Mouse (Mus musculus) hindbrain, embryonic 10.5 days (tissue): ENCODE measurements around the gene Akap5. TPM values are rescaled to one million over a fixed set of nuclear protein-coding genes. Genes with fewer than 3 reads are reported as not detected.

Experiments
- DNase-seq: peaks from one replicate; pipeline ENCODE4 v3.0.0-alpha.2; 2017; ENCODE audit warnings: low spot score
- H3K27ac ChIP-seq: fragments of 300-500 bp; sonication (generic); 2 replicates; pipeline ENCODE4 v1.5.1; 2016; ENCODE audit warnings: mild to moderate bottlenecking, moderate library complexity
- H3K27me3 ChIP-seq: fragments of 300-500 bp; sonication (generic); 2 replicates; pipeline ENCODE4 v1.6.1; 2016; ENCODE audit warnings: mild to moderate bottlenecking; ENCODE audit not compliant: poor library complexity, insufficient read depth, severe bottlenecking
- H3K36me3 ChIP-seq: fragments of 300-500 bp; sonication (generic); 2 replicates; pipeline ENCODE4 v1.6.1; 2016; ENCODE audit warnings: mild to moderate bottlenecking, moderate library complexity
- H3K4me1 ChIP-seq: fragments of 300-500 bp; sonication (generic); replicated peaks from 2 replicates; pipeline ENCODE4 v1.6.1; 2016; ENCODE audit warnings: mild to moderate bottlenecking
- H3K4me3 ChIP-seq: fragments of 300-500 bp; sonication (generic); 2 replicates; pipeline ENCODE4 v1.5.1; 2016; ENCODE audit warnings: mild to moderate bottlenecking, moderate library complexity
- H3K9me3 ChIP-seq: fragments of 300-500 bp; sonication (generic); 2 replicates; pipeline ENCODE4 v1.6.1; 2016; ENCODE audit warnings: mild to moderate bottlenecking, moderate library complexity
- WGBS: fragments of 180-500 bp; shearing (Covaris S2); methylation state at CpG from one replicate; pipeline ENCODE4 v1.1.7; 2016; 5-methylcytosine and 5-hydroxymethylcytosine counted together
- polyA plus RNA-seq: library from polyadenylated mRNA; unstranded; fragments of >200 nt; fragmentation: Nextera tagmentation; extraction: Ambion mirVana; gene quantifications from 2 replicates; pipeline ENCODE4 v1.2.1, GENCODE M21; 2016

The Akap5 gene
- polyA plus RNA-seq, 1 experiment from 2014 or later = 4.0 TPM

DNA sequence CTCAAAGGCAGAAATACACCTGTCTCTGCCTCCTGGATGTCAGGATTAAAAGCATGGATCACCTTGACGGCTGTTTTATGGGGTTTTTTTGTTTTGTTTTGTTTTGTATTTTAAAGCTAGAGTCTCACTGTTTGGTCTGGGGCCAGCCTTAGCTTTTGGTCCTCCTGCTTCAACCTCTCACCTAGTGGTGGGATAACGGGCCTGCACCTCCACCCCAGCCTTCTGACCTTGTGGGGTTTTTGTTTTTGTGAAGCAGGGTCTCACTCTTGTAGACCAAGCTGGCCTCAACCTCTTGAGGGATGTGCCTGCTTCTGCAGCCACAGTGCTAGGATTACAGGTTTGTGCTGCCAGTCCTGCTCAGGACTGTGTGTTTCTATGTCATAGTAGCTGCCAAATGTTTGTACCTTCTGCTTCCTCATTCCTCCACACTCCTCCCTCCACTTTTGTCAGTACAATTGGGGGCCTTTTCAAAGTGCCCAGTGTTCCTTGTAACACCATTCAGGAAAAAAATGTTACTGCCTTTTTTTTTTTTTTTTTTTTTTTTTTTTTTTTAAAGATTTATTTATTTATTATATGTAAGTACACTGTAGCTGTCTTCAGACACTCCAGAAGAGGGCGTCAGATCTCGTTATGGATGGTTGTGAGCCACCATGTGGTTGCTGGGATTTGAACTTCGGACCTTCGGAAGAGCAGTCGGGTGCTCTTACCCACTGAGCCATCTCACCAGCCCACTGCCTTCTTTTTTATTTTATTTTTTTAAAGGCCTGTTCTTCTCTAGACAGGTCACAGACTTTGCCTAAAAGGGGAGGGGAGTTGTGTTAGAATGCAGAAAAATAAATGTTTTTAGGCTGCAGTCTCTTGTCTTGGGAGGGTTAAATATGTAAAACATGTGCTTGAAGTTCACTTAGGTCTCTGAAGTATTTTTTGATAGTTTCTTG is 48.5 kb downstream of the Akap5 start:
- Histone ChIP-seq H3K4me3 (peak overlapping the region; percentile 93; the same call in 1 of the 2 replicates), H3K9me3 (no peaks in the 10 kb centered on the region), H3K36me3 (no peaks in the 10 kb centered on the region), H3K4me1 (peaks cover 58% of the 10 kb centered on the region), H3K27me3 (no peaks in the 10 kb centered on the region), H3K27ac (no peak overlapping the region)
- 73% methylated on average over 6 of the region's 7 CpGs for whole genome bisulfite sequencing
- no peak for DNase-seq

DNA sequence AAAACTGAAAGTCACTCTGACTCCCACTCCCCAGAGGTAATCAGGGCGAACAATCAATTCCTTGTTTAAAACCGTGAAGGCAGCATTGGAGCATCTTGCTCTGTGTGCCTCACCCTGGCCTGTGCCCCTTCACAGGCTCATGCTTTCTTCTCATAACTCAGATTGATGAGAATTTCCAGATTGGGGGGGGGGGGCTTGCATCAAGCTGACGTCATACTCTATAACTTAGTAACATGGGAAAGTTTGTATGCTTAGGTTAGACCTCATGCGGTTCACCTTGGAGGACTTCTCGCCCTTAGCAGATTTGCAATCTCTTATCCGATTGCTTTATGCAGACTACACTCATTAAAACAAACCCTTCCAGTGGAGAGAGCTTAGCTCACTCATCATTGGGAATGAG is 49.3 kb downstream of the Akap5 start:
- H3K36me3 ChIP-seq = no peaks in the 10 kb centered on the region
- no peak for DNase-seq
- 73% methylated on average over 6 of the region's 6 CpGs for WGBS
- H3K4me1 ChIP-seq = peaks cover 49% of the 10 kb centered on the region
- no peak overlapping the region for H3K4me3 ChIP-seq
- H3K27me3 ChIP-seq = no peaks in the 10 kb centered on the region
- no peaks in the 10 kb centered on the region for H3K9me3 ChIP-seq
- H3K27ac ChIP-seq = peak overlapping the region; percentile 67

DNA sequence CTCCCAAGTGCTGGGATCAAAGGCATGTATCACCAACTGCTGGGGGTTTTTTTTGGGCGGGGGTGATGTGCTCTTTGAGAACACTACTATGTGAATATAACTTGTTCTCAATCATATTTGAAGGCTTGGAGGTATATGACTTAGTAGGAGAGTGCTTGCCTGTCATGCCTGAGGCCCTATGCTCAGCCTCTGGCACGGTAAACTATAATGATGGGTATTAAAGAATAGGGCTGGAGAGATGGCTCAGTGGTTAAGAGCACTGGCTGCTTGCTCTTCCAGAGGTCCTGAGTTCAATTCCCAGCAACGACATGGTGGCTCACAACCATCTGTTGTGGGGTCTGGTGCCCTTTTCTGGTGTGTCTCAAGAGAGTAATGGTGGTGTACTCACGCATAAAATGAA is 50.2 kb downstream of the Akap5 start:
- Histone ChIP-seq H3K9me3 (no peaks in the 10 kb centered on the region), H3K27me3 (no peaks in the 10 kb centered on the region), H3K4me1 (peaks cover 44% of the 10 kb centered on the region), H3K27ac (no peak overlapping the region), H3K36me3 (no peaks in the 10 kb centered on the region; the same call in 1 of the 2 replicates), H3K4me3 (no peak overlapping the region)
- 79% methylated on average over 4 of the region's 4 CpGs for WGBS
- DNase-seq = no peak

DNA sequence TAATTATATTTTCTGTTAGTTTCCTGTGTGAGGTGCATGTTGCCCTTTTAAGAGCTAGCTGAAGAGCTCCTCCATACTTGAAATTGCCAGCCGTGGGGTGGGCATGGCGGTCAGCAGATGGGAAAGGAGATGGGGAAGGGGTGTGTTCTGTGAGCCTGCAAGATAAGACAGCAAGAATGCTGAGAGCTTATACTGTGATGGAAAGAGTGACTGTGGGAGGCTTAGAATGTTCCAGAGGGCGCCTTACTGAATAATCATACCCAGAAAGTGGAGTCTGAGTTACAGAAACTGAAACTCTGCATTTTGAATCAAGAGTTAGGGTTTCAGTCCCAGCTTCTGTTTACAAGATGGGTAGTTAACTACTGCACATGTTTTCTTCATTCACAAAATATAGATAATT is 50.8 kb downstream of the Akap5 start:
- Histone ChIP-seq H3K36me3 (peaks cover 3% of the 10 kb centered on the region; the same call in 1 of the 2 replicates), H3K4me3 (no peak overlapping the region), H3K27ac (no peak overlapping the region), H3K27me3 (no peaks in the 10 kb centered on the region), H3K9me3 (no peaks in the 10 kb centered on the region), H3K4me1 (peaks cover 41% of the 10 kb centered on the region)
- 93% methylated on average over 3 of the region's 3 CpGs for WGBS
- no peak for DNase-seq

DNA sequence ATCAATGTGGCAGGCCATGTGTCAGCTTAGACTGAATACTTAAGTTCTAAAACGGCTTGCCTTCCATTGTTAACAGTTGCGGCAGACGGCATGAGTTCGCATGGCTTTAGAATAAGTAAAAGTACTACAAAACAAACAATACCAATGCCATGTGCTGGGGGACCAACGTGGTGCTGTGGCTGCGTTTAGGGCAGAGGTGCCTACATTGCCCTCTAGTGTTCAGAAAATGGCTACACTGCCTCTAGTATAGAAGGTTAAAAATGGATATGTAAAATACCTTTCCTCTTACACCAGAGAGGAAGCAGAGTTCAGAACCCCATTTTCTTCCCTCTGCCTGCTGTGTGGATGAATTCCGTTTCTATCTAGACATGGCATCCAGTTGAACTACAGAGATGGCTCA is 52.0 kb downstream of the Akap5 start:
- WGBS = 45% methylated on average over 7 of the region's 7 CpGs
- H3K4me3 ChIP-seq = no peak overlapping the region

DNA sequence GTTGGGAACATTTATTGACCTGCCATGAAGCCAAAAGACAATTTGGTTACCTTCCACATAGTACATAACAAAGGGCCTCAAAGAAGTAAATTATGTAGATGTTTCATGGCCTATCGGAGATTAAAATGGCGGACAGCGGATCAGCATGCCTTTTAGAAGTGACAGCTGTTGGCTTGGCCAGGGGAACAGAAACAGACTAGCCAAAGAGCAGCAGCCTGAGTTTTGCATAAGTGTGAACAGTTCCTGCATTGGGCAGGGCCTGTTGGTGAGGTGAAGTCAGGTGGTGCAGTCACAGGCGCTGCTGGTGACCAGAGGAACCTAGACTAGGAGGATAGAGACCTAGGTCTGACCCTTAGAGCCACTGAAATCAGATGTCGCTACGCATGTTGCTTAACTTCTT is 52.4 kb downstream of the Akap5 start:
- Histone ChIP-seq H3K27ac (no peak overlapping the region), H3K27me3 (no peaks in the 10 kb centered on the region), H3K4me3 (no peak overlapping the region), H3K9me3 (no peaks in the 10 kb centered on the region), H3K36me3 (peaks cover 14% of the 10 kb centered on the region; the same call in 1 of the 2 replicates), H3K4me1 (peaks cover 31% of the 10 kb centered on the region)
- no peak for DNase-seq
- 94% methylated on average over 6 of the region's 6 CpGs for WGBS

More for the DNA sequence above, 52.0 kb downstream of the Akap5 start:
- peak; percentile 16 for DNase-seq
- H3K27ac ChIP-seq = no peak overlapping the region
- H3K27me3 ChIP-seq = no peaks in the 10 kb centered on the region
- H3K4me1 ChIP-seq = peaks cover 35% of the 10 kb centered on the region
- H3K36me3 ChIP-seq = peaks cover 13% of the 10 kb centered on the region; the same call in 1 of the 2 replicates
- no peaks in the 10 kb centered on the region for H3K9me3 ChIP-seq

DNA sequence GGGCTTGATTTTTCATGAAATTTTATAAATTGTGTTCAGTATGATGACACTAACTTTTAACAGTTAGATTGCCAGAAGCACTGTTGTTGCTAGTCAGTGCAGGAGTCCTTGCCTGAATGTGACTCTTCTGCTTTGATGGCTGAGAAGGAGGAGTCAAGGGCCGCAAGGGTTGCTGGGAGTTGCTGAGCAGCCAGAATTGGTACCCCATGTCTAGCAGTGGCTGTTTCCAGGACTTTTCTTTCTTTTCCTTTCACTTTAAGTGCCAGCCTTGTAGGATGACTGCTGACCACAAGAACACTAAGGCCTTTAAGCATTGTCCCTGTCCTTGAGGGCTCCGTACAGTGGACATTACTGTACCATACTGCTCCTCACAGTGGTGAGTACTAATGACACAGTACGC is 53.0 kb downstream of the Akap5 start:
- peaks cover 15% of the 10 kb centered on the region; the same call in 1 of the 2 replicates for H3K36me3 ChIP-seq
- H3K27ac ChIP-seq = no peak overlapping the region
- peaks cover 24% of the 10 kb centered on the region for H3K4me1 ChIP-seq
- no peaks in the 10 kb centered on the region for H3K9me3 ChIP-seq
- DNase-seq = no peak
- no peak overlapping the region for H3K4me3 ChIP-seq
- H3K27me3 ChIP-seq = no peaks in the 10 kb centered on the region
- 94% methylated on average over 3 of the region's 3 CpGs for WGBS

DNA sequence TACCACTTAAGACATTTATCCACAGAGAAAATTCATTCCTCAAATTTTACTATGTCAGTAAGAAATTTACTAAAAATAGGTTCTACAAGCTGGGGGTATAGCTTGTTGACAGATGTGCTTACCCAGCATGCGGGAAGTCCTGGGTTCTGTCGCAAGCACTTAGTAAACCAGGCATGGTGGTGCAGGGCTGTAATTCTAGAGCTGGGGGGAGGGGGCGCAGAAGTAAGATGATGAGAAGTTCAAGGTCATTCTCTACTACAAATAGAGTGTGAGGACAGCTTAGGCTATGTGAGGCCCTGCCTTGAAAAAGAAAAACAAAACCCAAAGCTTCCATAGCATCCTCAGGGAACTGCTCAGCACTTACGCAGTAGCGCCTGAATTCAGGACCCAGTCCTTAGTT is 53.9 kb downstream of the Akap5 start:
- WGBS = 91% methylated on average over 5 of the region's 5 CpGs
- DNase-seq = no peak

DNA sequence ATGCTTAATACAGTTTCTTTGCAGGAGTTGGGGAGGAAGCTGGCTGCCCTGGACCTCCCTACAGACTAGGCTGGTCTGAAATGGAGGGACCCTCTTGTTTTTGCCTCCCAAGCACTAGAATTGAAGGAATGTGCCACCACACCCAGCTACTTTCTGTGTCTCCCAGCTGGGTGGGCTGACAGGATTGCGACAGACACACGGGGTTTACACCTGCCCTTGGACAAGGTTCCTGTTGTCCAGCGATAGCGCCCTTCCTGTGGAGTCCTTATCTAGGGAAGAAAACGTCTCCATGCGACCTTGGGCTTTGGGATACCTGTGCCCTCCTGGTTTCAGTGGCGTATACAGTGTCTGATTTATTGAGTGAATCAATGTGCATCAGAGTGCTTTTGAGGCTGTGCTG is 55.5 kb downstream of the Akap5 start:
- DNase-seq = no peak
- peaks cover 37% of the 10 kb centered on the region for H3K36me3 ChIP-seq
- H3K27ac ChIP-seq = no peak overlapping the region
- 87% methylated on average over 7 of the region's 7 CpGs for WGBS
- H3K4me3 ChIP-seq = no peak overlapping the region
- 0 out of 2 replicates have a peak, but pooled peaks cover 7% of the 10 kb centered on the region for H3K4me1 ChIP-seq
- no peaks in the 10 kb centered on the region for H3K27me3 ChIP-seq
- H3K9me3 ChIP-seq = no peaks in the 10 kb centered on the region

More for the DNA sequence above, 53.9 kb downstream of the Akap5 start:
- no peaks in the 10 kb centered on the region for H3K9me3 ChIP-seq
- H3K27ac ChIP-seq = no peak overlapping the region
- no peaks in the 10 kb centered on the region for H3K27me3 ChIP-seq
- peaks cover 23% of the 10 kb centered on the region; the same call in 1 of the 2 replicates for H3K36me3 ChIP-seq
- H3K4me1 ChIP-seq = peaks cover 21% of the 10 kb centered on the region; the same call in 1 of the 2 replicates
- H3K4me3 ChIP-seq = no peak overlapping the region

Other genes starting within 250 kb of the Akap5 start
- gene Esr2, start 147.6 kb upstream of the Akap5 start, polyA plus RNA-seq = 0.07 and 0.24 TPM in 2 replicates
- not detected in 2 replicates for gene Tex21, start 78.1 kb upstream of the Akap5 start, polyA plus RNA-seq
- gene Mthfd1, start 69.6 kb upstream of the Akap5 start, polyA plus RNA-seq = 62.5 and 85.6 TPM in 2 replicates
- 16.5 and 17.9 TPM in 2 replicates for gene Zbtb25, start 44.7 kb downstream of the Akap5 start, polyA plus RNA-seq
- 5.6 and 7.9 TPM in 2 replicates for gene Zbtb1, start 45.4 kb downstream of the Akap5 start, polyA plus RNA-seq
- 9.5 and 9.8 TPM in 2 replicates for gene Hspa2, start 79.3 kb downstream of the Akap5 start, polyA plus RNA-seq
- 1.1 and 1.5 TPM in 2 replicates for gene Ppp1r36, start 92.6 kb downstream of the Akap5 start, polyA plus RNA-seq
- 2.1 and 2.7 TPM in 2 replicates for gene Plekhg3, start 206.0 kb downstream of the Akap5 start, polyA plus RNA-seq